Mouse (Mus musculus) embryonic stem cell, embryonic (primary cell): ENCODE measurements around the gene Timm9.

Source experiments
- CTCF ChIA-PET, 4 experiments: fragments of 300-600 bp in 2 of 4; fragments of 350-600 bp in 2 of 4; sonication (Branson Sonifier 250); formaldehyde crosslinking; loops; one replicate each; lab custom pipeline; 2022; ENCODE audit warnings: inconsistent platforms in 2 of 4; lab: Charles Lee
- POLR2A ChIA-PET, 4 experiments: fragments of 300-600 bp in 2 of 4; fragments of 350-600 bp in 2 of 4; sonication (Branson Sonifier 250); formaldehyde crosslinking; loops; one replicate each; lab custom pipeline; 2022; ENCODE audit warnings: antibody characterized with exemption in 4 of 4, inconsistent platforms in 1 of 4; lab: Charles Lee

The Timm9 gene

GRCm38 (mm10) chr12:71136130-71136973 is at the start of gene Timm9, which contains the start of gene 2700049A03Rik:
Gene Timm9 (minus strand): TSS chr12:71136684.
Gene 2700049A03Rik (plus strand): TSS chr12:71136848.
- ChIA-PET CTCF (interaction anchor here in 3 of 4 experiments (0.6 to 2.0 kb wide), 9 partner anchors 11 to 1909 kb away, joined by 3 to 6 read pairs (median 4); partner anchors contain the start of gene Tomm20l (in 1 of the 3)), POLR2A (interaction anchor here in 3 of 4 experiments (0.5 to 4.1 kb wide), 46 partner anchors 9 to 949 kb away, joined by 3 to 59 read pairs (median 4); partner anchors contain the start of genes Arid4a (in 3 of the 3), Psma3 (in 3 of the 3), Jkamp (in 2 of the 3) and L3hypdh (in 2 of the 3))

GRCm38 (mm10) chr12:71184396-71184795 is 47.9 kb upstream of the Timm9 start:
- CTCF ChIA-PET, result interaction anchor here (0.6 to 1.0 kb wide), 11 partner anchors 9 to 1642 kb away, joined by 3 to 9 read pairs (median 3); no protein-coding TSS in a partner anchor
- POLR2A ChIA-PET, result interaction anchor here in 3 of 4 experiments (0.6 to 1.4 kb wide), 10 partner anchors 9 to 1223 kb away, joined by 3 to 8 read pairs (median 4); partner anchors contain the start of genes 2700049A03Rik (in 1 of the 3), Psma3 (in 1 of the 3) and Timm9 (in 1 of the 3)

- CTCF ChIA-PET, result interaction anchor here in 2 of 4 experiments (0.8 to 1.0 kb wide), 3 partner anchors 9 to 131 kb away, joined by 3 to 4 read pairs (median 3); no protein-coding TSS in a partner anchor
- POLR2A ChIA-PET, result interaction anchor here (0.6 to 1.4 kb wide), 12 partner anchors 10 to 210 kb away, joined by 3 to 8 read pairs (median 3); partner anchors contain the start of genes 2700049A03Rik (in 1 of the 4), Psma3 (in 1 of the 4) and Timm9 (in 1 of the 4)
These were observed 47.3 kb upstream of the Timm9 start for GRCm38 (mm10) chr12:71183736-71184135.

GRCm38 (mm10) chr12:71169911-71170310 is 33.4 kb upstream of the Timm9 start:
- ChIA-PET POLR2A (interaction anchor here in 2 of 4 experiments (0.7 to 1.9 kb wide), 5 partner anchors 12 to 195 kb away, joined by 3 to 9 read pairs (median 3); partner anchors contain the start of gene Psma3 (in 1 of the 2)), CTCF (no interaction called here)

GRCm38 (mm10) chr12:71164410-71164809 is 27.9 kb upstream of the Timm9 start:
- ChIA-PET CTCF (interaction anchor here in 1 of 4 experiments (0.8 kb wide), 1 partner anchor 91 kb away, joined by 3 read pairs; no protein-coding TSS in a partner anchor), POLR2A (no interaction called here)

GRCm38 (mm10) chr12:71157974-71158373 is 21.5 kb upstream of the Timm9 start:
- POLR2A ChIA-PET, result interaction anchor here in 3 of 4 experiments (0.6 to 1.7 kb wide), 9 partner anchors 10 to 754 kb away, joined by 3 to 5 read pairs (median 3); partner anchors contain the start of genes 2700049A03Rik (in 1 of the 3), Arid4a (in 1 of the 3) and Timm9 (in 1 of the 3)

GRCm38 (mm10) chr12:71154979-71155378 is 18.5 kb upstream of the Timm9 start:
- ChIA-PET CTCF (interaction anchor here in 1 of 4 experiments (0.6 kb wide), 1 partner anchor 16 kb away, joined by 5 read pairs; no protein-coding TSS in a partner anchor), POLR2A (interaction anchor here in 2 of 4 experiments (0.7 to 1.5 kb wide), 2 partner anchors 12 to 1573 kb away, joined by 3 to 5 read pairs; no protein-coding TSS in a partner anchor)

More at GRCm38 (mm10) chr12:71157974-71158373, 21.5 kb upstream of the Timm9 start:
- CTCF ChIA-PET, result interaction anchor here in 3 of 4 experiments (0.6 to 1.5 kb wide), 8 partner anchors 10 to 152 kb away, joined by 3 to 6 read pairs (median 3); partner anchors contain the start of gene 2700049A03Rik (in 1 of the 3)

GRCm38 (mm10) chr12:71150167-71150566 is 13.7 kb upstream of the Timm9 start:
- POLR2A ChIA-PET, result interaction anchor here in 1 of 4 experiments (1.0 to 1.8 kb wide), 5 partner anchors 9 to 22 kb away, joined by 3 to 8 read pairs (median 4); no protein-coding TSS in a partner anchor
- CTCF ChIA-PET, result interaction anchor here in 2 of 4 experiments (1.2 to 1.8 kb wide), 3 partner anchors 10 to 77 kb away, joined by 3 to 4 read pairs (median 4); no protein-coding TSS in a partner anchor

- CTCF ChIA-PET, result interaction anchor here in 3 of 4 experiments (0.6 to 1.8 kb wide), 3 partner anchors 10 to 76 kb away, joined by 3 to 5 read pairs (median 4); no protein-coding TSS in a partner anchor
These were observed 13.0 kb upstream of the Timm9 start for GRCm38 (mm10) chr12:71149456-71149855.

GRCm38 (mm10) chr12:71148801-71149200 is 12.3 kb upstream of the Timm9 start:
- ChIA-PET CTCF (interaction anchor here in 3 of 4 experiments (0.6 to 1.8 kb wide), 6 partner anchors 9 to 76 kb away, joined by 3 to 8 read pairs (median 4); partner anchors contain the start of gene 2700049A03Rik (in 1 of the 3)), POLR2A (interaction anchor here in 3 of 4 experiments (0.5 to 2.4 kb wide), 8 partner anchors 8 to 133 kb away, joined by 3 to 15 read pairs (median 4); partner anchors contain the start of genes 2700049A03Rik (in 3 of the 3), Timm9 (in 3 of the 3) and Arid4a (in 1 of the 3))

More at GRCm38 (mm10) chr12:71149456-71149855, 13.0 kb upstream of the Timm9 start:
- POLR2A ChIA-PET, result interaction anchor here in 3 of 4 experiments (0.6 to 2.4 kb wide), 5 partner anchors 8 to 39 kb away, joined by 3 to 15 read pairs (median 7); partner anchors contain the start of genes 2700049A03Rik (in 3 of the 3) and Timm9 (in 3 of the 3)

- POLR2A ChIA-PET, result interaction anchor here in 2 of 4 experiments (0.6 to 2.4 kb wide), 10 partner anchors 8 to 132 kb away, joined by 3 to 15 read pairs (median 4); partner anchors contain the start of genes 2700049A03Rik (in 2 of the 2), Timm9 (in 2 of the 2) and Arid4a (in 1 of the 2)
- CTCF ChIA-PET, result interaction anchor here (0.6 to 1.7 kb wide), 11 partner anchors 8 to 554 kb away, joined by 3 to 8 read pairs (median 3); partner anchors contain the start of genes 2700049A03Rik (in 2 of the 4) and Timm9 (in 1 of the 4)
These were observed 11.2 kb upstream of the Timm9 start for GRCm38 (mm10) chr12:71147641-71148040.

- ChIA-PET POLR2A (interaction anchor here in 3 of 4 experiments (0.8 to 3.2 kb wide), 7 partner anchors 10 to 384 kb away, joined by 3 to 13 read pairs (median 3); partner anchors contain the start of gene Arid4a (in 3 of the 3)), CTCF (interaction anchor here in 3 of 4 experiments (0.6 to 2.2 kb wide), 11 partner anchors 9 to 203 kb away, joined by 3 to 10 read pairs (median 3); partner anchors contain the start of gene Arid4a (in 1 of the 3))
These were observed 4.7 kb upstream of the Timm9 start for GRCm38 (mm10) chr12:71141189-71141588.

- ChIA-PET CTCF (interaction anchor here (0.6 to 1.9 kb wide), 28 partner anchors 9 to 1219 kb away, joined by 3 to 11 read pairs (median 5); no protein-coding TSS in a partner anchor), POLR2A (interaction anchor here in 2 of 4 experiments (0.6 to 3.2 kb wide), 10 partner anchors 9 to 124 kb away, joined by 3 to 13 read pairs (median 5); partner anchors contain the start of gene Arid4a (in 2 of the 2))
These were observed 2.9 kb upstream of the Timm9 start for GRCm38 (mm10) chr12:71139258-71139828.

- CTCF ChIA-PET, result interaction anchor here in 3 of 4 experiments (0.6 to 1.7 kb wide), 8 partner anchors 10 to 289 kb away, joined by 3 to 18 read pairs (median 4); partner anchors contain the start of gene Tomm20l (in 1 of the 3)
- POLR2A ChIA-PET, result interaction anchor here in 3 of 4 experiments (0.5 to 4.1 kb wide), 37 partner anchors 8 to 1149 kb away, joined by 3 to 59 read pairs (median 5); partner anchors contain the start of genes Arid4a (in 3 of the 3), Jkamp (in 2 of the 3), L3hypdh (in 2 of the 3) and Tomm20l (in 2 of the 3)
These were observed 1.2 kb upstream of the Timm9 start for GRCm38 (mm10) chr12:71137686-71138085.

GRCm38 (mm10) chr12:71136974-71137491 is 549 bp upstream of the Timm9 start:
- POLR2A ChIA-PET, result interaction anchor here in 3 of 4 experiments (0.5 to 4.1 kb wide), 53 partner anchors 8 to 1148 kb away, joined by 3 to 59 read pairs (median 4); partner anchors contain the start of genes Arid4a (in 3 of the 3), Psma3 (in 3 of the 3), Jkamp (in 2 of the 3) and L3hypdh (in 2 of the 3)
- CTCF ChIA-PET, result interaction anchor here (0.6 to 1.7 kb wide), 12 partner anchors 10 to 1908 kb away, joined by 3 to 18 read pairs (median 4); partner anchors contain the start of gene Tomm20l (in 1 of the 4)
